Mouse (Mus musculus): ENCODE results near the gene Pip5k1c. TPM values are rescaled to one million over a fixed set of nuclear protein-coding genes. Genes with fewer than 3 reads are reported as not detected.

The Pip5k1c gene
- 106 TPM for total RNA-seq (2023)

DNA sequence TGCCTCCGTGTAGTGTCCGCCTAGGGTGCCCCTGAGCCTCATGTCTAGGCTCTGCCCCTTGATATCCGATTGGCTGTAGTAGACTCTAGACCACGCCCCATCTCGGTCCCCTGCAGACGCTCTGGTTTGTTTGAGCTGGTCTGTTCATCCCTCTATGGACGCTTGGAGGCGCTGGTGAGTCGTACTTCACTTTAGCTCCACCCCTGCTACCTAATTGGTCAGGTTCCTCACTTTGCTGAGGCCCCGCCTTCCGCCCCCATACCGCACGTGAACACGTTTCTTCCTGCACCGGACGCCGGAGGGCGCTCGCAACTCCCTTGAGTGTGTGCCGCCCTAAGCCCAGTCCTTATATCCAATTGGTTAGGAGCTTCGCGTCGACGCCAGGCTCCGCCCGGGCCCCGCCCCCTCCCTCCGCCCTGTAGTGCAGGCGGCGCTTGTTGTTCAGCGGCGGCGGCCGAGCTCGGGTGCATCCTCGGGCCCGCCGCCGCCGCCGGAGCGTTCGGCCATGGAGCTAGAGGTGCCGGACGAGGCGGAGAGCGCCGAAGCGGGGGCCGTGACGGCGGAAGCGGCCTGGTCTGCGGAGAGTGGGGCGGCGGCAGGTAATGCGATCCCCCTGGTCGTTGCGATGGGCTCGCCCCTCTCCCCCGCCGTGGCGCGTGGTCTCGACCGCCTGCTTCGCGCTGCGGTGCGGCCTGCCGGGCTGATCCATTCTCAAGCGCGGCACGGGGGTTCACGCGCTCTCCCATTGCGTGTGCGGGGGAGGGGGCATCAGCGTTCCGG lies at the start of gene Pip5k1c:
Gene Pip5k1c (plus strand): TSS at position 410 of the 780 bp plus-strand sequence.

DNA sequence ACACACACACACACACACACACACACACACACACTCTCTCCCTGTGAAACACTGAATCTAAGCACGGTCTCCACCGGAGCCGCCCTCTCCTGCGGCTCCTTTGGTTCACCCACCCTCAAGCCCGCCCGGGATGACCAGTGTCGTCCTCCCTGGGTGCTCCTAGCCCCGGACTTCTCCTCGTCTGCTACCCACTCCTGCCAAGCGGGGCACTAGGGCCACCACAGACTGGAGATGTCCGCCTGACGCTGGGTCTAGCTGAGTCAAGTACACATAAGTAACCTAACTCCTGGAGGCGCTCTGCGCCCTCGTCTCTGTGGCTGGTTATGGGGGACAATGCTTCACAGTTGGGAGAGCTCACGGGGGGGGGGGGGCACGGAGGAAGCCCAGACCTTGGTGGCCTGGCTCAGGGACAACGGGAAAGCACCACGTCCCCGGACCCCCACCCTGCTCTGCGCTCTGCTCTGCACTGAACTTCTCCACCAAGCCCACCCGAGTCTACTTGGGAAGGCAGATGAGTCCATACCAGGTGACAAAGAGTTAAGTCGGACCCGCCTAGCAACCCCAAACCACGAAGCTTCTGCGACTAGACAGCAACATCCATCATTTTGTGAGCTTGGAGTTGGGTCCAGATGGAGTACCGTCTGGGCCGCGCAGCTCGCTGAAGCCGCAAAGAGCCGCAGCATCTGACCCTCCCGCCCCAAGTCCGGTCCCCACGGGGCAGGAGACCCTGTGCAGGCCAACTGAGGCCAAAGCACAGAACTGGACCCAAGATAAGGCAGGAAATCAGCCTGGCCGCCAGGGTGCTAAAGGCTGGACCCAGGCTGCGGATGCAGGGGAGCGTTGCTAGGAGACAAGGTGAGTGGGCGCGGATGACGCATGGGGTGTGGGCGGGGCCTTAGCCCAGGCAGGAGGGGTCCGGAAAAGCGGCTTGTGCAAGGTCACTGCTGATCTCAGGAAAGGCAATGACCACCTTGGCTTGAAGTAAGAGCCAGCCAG lies 40.0 kb upstream of the Pip5k1c start, which contains the start of gene Matk:
Gene Matk (plus strand): TSS at position 512 of the 996 bp plus-strand sequence.

DNA sequence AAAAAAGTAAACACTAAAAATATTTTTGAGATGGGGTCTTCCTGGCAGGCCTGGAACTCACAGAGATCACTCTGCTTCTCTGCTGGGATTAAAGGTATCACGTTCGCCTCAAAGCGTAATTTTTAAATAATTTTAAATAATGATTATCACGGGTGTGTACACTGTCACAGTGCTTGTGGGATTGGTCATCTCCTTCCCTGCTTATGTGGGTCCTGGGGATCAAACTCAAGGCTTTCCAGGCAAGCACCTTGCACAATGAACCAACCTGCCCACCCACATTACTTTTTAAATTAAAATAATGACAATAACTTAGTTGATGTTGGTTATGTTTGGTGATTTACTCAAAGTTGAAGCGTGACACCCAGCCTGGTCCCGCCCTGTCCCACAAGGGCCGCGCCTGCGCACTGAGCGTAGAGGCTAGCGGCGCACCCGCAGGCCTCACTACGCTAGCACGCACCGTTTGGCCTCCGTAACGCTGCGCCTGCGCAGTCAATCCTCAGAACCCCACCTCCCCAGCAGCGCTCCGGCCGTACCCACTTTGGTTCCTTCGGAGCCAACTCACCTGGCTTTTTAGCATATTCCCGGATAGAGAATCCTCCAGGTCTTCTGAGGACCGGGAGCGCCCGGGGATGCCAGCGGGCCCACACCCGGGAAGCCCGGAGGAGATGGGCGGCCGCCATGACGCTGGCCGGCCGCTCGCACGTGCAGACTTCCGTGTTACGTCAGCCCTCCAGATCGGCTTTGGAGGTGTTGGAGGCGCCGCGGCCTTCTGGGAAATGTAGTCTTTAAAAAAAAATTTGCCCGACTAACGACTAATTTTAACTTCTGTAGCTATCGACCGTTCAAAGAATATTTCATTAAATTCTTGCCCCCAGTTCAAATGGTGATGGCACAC lies 26.3 kb upstream of the Pip5k1c start, which contains the start of the genes Mrpl54 and Apba3:
Gene Mrpl54 (minus strand): TSS at position 724 of the 895 bp plus-strand sequence.
Gene Apba3 (plus strand): TSS at position 750 of the 895 bp plus-strand sequence.

DNA sequence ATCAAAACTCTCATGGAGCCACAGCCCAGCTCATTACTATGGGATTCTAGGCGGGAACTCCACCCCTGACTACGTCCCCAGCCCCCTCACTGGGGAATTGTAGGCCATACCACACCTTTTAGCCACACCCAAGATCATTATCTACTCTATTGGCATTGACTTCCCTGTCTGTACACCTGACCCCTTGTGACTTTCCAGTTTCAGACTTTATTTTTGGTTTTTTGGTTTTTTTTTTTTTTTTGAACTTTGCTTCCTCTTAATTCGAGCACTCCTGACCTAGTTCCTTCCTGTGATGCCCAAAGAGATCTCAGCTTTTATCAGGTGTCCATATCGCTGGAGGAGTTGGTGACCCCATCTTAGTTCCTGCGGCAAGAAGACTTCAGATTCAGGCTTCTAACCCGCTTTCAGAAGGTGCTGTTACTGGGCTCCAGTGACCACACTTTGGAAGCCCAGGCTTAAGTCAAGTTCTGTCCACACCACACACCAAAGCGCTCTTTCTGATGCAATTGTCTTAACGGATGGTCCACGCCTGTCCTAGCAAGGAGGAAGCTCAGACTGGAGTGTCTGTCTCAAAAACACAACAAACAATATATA lies 1.2 kb upstream of the Pip5k1c start, which contains the start of gene Tjp3:
Gene Tjp3 (minus strand): TSS at position 71 of the 594 bp plus-strand sequence.

DNA sequence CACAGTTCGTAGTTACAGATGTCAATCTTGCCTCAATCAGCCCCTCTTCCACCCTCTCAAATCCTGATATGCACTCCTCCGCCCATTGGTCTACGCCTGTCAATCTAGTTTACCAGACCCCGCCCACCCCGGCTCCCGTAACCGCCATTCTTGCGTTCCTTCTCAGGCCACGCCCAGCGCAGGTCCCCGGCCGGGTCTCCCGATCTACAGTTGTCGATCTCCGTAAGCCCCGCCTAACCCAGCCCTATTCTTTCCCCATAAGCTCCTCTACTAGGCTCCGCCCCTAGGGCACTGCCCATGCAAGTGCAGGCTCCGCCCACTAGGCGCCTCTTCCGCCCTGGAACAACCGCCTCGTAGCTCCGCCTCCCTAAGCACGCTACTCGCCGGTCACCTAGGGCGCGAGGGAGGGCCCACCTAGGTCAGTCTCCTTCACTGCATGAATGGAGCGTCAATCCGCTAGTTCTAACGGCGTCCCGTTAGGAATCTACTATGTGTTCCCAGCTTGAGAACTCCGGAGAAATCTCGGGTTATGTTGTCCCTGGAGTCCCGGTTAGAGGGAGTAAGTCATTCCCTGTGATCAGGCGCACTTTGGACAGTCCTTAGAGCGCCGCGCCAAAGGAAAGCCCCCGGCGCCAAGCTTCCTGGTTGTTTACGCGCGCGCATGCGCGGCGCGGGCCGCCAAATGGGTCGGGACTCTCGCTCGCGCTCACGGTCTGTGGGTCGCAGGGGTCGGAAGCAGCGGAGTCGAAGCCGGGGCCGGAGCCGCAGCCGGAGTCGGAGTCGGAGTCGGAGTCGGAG lies 28.0 kb downstream of the Pip5k1c start, which contains the start of gene Cactin:
Gene Cactin (plus strand): TSS at position 554 of the 798 bp plus-strand sequence.

DNA sequence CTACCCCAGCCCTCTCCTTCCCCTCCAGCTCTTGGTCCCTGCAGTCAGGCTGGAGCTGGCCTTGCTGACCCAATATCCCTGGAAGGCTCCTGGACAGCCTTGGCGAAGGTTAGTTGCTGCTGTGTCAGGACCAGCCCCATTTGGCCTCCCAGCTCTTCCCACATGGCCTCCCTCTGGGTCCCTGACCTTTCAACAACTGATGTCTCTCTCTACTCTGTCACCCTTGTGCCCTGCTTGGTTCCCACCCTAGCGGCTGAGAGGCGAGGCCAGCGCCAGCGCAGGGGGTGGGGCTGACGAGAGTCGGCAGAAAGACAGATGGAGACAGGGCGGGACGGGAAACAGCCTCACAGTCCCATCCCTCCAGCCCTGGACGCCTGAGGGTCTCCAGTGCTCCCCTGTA lies 35.6 kb downstream of the Pip5k1c start, which contains the start of gene Tbxa2r:
Gene Tbxa2r (plus strand): TSS at position 346 of the 400 bp plus-strand sequence.

DNA sequence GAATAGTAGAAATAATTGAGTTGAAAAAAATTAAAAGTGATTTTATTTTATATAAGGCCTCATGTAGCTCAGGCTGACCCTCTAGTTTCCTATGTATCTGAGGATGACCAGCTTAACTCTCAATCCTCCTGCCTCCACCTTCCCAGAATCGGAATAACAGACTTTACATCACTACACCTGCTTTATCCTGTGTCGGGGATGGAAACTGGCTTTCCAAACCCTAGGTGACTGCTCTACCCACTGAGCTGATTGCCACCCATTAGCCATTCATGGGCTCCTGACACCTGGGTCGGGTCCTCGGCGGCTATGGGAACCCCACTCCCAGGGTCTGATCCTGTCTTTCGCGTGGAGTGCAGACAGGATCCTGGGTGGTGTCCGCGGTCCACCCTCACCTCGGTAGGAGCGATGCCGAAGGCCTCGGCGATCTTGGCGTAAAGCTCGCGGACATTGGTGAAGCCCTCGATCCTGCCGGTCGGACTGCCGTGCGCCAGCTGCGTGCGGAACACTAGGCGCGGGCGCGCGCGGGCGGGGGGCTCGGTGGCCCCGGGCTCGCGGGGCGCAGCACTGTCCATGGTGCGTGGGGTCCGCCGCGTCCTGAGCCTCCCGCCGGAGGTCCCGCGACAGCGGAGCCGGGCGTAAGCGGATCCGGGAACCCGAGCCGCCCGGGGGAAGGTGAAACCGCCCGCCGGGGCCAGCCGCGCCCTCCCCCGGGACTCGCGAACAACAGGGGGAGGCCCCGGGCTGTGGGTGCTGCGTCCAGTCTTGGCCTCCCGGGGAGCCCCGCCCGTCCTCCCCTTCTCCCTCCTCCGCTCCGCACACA lies 50.1 kb downstream of the Pip5k1c start, which contains the start of gene Gipc3:
Gene Gipc3 (minus strand): TSS at position 581 of the 820 bp plus-strand sequence.

DNA sequence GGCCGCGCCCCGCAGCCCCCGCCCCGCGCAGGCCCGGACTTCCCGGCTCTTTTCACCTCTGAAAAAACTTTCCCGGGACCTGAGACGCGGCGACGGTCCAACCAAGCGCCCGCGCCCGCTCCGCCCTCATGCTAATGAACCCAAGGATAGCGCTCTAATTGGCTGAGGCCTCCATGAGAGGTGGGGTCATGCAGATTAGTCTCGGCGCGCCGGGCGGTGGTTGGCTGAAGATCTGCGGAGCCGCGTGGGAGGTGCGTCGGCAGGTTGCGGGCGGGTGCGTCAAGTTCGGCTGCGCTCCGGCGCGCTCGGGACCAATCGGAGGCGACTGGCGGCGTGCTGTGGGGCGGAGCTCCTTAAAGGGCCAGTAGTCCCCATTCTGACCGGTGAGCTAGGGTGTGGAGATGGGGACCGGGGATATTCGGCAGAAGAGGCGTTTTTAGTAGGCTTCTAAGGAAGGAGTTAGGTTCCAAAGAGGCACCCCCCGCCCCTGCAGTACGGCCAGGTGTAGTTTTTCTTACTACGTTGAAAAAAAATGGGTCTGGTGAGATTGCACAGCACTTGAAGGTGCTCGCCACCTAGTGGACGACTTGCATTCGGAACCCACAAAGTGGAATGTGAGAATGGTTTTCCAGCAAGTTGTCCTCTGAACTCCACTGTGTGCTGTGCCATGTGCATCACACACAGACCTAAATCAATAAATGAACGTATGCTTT lies 57.7 kb downstream of the Pip5k1c start, which contains the start of gene Hmg20b:
Gene Hmg20b (minus strand): TSS at position 130 of the 713 bp plus-strand sequence.

DNA sequence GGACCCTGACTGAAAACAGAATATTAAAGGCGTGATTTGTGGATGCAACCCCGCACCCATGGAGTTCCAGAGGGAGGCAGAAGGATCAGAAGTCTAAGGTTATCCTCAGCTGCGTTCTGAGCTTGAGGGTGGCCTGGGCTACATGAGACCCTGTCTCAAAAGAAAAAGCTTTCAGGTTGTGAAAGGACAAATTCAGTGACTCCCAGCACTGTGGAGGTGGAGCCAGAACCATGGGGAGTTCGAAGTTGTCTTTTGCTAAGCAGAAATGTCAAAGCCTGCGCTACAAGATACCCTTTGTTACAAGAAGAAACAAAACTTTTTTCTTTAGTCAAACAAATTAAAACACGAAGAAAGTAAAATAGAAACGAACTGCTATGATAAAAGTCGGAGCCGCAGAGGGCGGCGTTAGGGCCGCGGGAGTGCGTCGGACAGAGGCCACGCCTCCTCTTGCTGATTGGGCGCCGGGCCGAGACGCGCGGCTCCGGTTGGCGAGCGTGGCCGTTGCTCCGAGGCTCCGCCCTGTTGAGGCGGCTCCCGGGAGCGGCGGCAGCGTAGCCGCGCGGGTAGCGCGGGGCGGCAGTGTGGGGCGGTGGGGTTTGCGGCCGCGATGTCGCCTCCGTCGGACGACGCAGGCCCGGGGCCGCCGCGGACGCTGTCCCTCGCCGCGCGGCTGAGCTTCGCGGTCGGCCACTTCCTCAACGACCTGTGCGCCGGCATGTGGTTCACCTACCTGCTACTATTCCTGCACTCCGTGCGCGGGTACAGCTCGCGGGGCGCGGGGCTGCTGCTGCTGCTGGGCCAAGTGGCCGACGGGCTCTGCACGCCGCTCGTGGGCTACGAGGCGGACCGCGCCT lies 64.5 kb downstream of the Pip5k1c start, which contains the start of gene Mfsd12:
Gene Mfsd12 (plus strand): TSS at position 501 of the 854 bp plus-strand sequence.

DNA sequence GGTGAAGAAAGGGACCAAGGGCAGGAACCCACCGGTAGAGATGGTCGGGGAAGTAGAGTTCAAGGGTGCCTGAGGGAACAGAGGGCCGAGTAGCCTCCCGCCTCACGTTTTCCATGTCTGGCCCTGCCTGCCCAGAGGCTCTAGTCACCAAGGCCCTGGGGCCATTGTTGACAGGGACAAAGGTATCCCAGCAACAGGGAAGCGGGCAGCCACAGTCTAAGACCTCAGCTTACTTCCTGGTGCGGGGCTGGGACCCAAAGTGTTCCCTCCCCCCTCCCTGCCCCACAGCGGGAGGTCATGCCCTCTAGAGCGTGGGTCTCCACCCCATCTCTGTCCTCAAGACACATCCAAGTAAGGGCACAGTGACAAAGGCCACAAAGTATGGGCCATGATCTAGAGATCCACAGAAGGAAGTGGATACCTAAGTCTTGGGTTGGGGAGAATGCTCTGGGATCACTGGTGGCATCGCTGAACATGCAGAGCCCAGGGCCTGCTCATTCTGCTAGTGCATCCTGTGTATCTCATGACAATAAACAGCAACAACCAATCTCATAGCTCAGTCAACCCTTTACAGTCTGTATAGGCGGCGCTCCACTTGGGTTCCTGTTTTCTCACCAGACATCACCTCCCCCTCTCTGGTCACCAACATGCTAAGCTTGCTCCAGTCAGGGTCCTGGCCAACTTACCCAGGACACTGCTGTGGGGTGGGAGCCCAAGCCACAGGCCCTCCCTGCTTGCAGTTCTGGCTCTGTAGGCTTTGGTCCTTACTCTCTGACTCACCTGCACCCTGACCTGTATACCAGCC lies 73.1 kb downstream of the Pip5k1c start, which contains the start of gene 4930404N11Rik:
Gene 4930404N11Rik (minus strand): TSS at position 145 of the 805 bp plus-strand sequence.

Other genes with a start within 250 kb of the Pip5k1c start
- 52.5 TPM for gene Sgta, start 232.8 kb upstream of the Pip5k1c start, total RNA-seq (2023)
- gene Thop1, start 222.9 kb upstream of the Pip5k1c start, total RNA-seq (2023), result 11.8 TPM
- gene Creb3l3, start 194.1 kb upstream of the Pip5k1c start, total RNA-seq (2023), result not detected
- 113 TPM for gene Map2k2, start 187.0 kb upstream of the Pip5k1c start, total RNA-seq (2023)
- gene Zbtb7a, start 157.7 kb upstream of the Pip5k1c start, total RNA-seq (2023), result 75.4 TPM
- 41.2 TPM for gene Pias4, start 125.0 kb upstream of the Pip5k1c start, total RNA-seq (2023)
- 2,569 TPM for gene Eef2, start 116.3 kb upstream of the Pip5k1c start, total RNA-seq (2023)
- gene Dapk3, start 110.0 kb upstream of the Pip5k1c start, total RNA-seq (2023), result 63.4 TPM
- not detected for gene 4930442H23Rik, start 109.1 kb upstream of the Pip5k1c start, total RNA-seq (2023)
- 0.37 TPM for gene Nmrk2, start 90.9 kb upstream of the Pip5k1c start, total RNA-seq (2023)
- 0.12 TPM for gene Atcay, start 62.1 kb upstream of the Pip5k1c start, total RNA-seq (2023)
- 6.8 TPM for gene Zfr2, start 59.8 kb upstream of the Pip5k1c start, total RNA-seq (2023)
- 21.5 TPM for gene Matk, start 40.0 kb upstream of the Pip5k1c start, total RNA-seq (2023)
- 123 TPM for gene Mrpl54, start 26.0 kb upstream of the Pip5k1c start, total RNA-seq (2023)
- gene Apba3, start 26.0 kb upstream of the Pip5k1c start, total RNA-seq (2023), result 27.2 TPM
- 4.8 TPM for gene Tjp3, start 1.4 kb upstream of the Pip5k1c start, total RNA-seq (2023)
- 48.0 TPM for gene Cactin, start 28.1 kb downstream of the Pip5k1c start, total RNA-seq (2023)
- gene Tbxa2r, start 35.8 kb downstream of the Pip5k1c start, total RNA-seq (2023), result 39.9 TPM
- not detected for gene Gipc3, start 50.3 kb downstream of the Pip5k1c start, total RNA-seq (2023)
- 41.6 TPM for gene Hmg20b, start 57.5 kb downstream of the Pip5k1c start, total RNA-seq (2023)
- 4.8 TPM for gene Mfsd12, start 64.5 kb downstream of the Pip5k1c start, total RNA-seq (2023)
- 5.7 TPM for gene 4930404N11Rik, start 72.9 kb downstream of the Pip5k1c start, total RNA-seq (2023)
- gene Fzr1, start 85.6 kb downstream of the Pip5k1c start, total RNA-seq (2023), result 30.6 TPM
- 44.9 TPM for gene Dohh, start 91.5 kb downstream of the Pip5k1c start, total RNA-seq (2023)
- gene Gm48551, start 91.5 kb downstream of the Pip5k1c start, total RNA-seq (2023), result 5.8 TPM
- gene Gm48552, start 96.0 kb downstream of the Pip5k1c start, total RNA-seq (2023), result 4.2 TPM
- 5.3 TPM for gene Smim24, start 100.1 kb downstream of the Pip5k1c start, total RNA-seq (2023)
- gene Nfic, start 162.7 kb downstream of the Pip5k1c start, total RNA-seq (2023), result 20.7 TPM
- not detected for gene Celf5, start 189.7 kb downstream of the Pip5k1c start, total RNA-seq (2023)
- 216 TPM for gene Ncln, start 203.4 kb downstream of the Pip5k1c start, total RNA-seq (2023)
- gene S1pr4, start 207.2 kb downstream of the Pip5k1c start, total RNA-seq (2023), result 131 TPM
- gene Gna15, start 231.3 kb downstream of the Pip5k1c start, total RNA-seq (2023), result 20.8 TPM